Mouse (Mus musculus) cerebellum, adult 2 months (tissue): Measurements from ENCODE around the gene Hnf1b.

Source experiments
- CTCF ChIP-seq: fragments of 200-500 bp; IDR thresholded peaks from 2 replicates; pipeline ENCODE4 v1.5.1; 2011; ENCODE audit warnings: low read depth, mild to moderate bottlenecking, control low read depth, low read length, moderate library complexity, borderline replicate concordance; ENCODE audit not compliant: insufficient read depth
- POLR2A ChIP-seq: fragments of 200-500 bp; IDR thresholded peaks from 2 replicates; pipeline ENCODE4 v1.6.1; 2011; ENCODE audit warnings: low read length, control low read depth, borderline replicate concordance; ENCODE audit not compliant: insufficient read depth

GRCm38 (mm10) chr11:83853221-83853792 is 3.4 kb downstream of the Hnf1b start:
- no peak for TF ChIP-seq CTCF
- no peak for TF ChIP-seq POLR2A
